Mouse (Mus musculus) layer of hippocampus, adult 18-20 months (tissue): Measurements from ENCODE around the gene Rnf43. TPM values are rescaled to one million over a fixed set of nuclear protein-coding genes. Genes with fewer than 3 reads are reported as not detected.

Experiments used
- DNase-seq, 2 experiments: peaks; one replicate each; pipeline ENCODE4 v3.0.0; 2022; ENCODE audit warnings: low spot score in 2 of 2
- total RNA-seq, 2 experiments: library from RNA; stranded (reverse); gene quantifications; 2 replicates each; pipeline ENCODE4 v1.2.3; 2021

Gene Rnf43
- total RNA-seq, 2 experiments from 2014 or later, result 2.5 to 3.1 TPM

GRCm38 (mm10) chr11:87744964-87745363 is 82.4 kb downstream of the Rnf43 start:
- DNase-seq, result no peak

GRCm38 (mm10) chr11:87745632-87746555 is 83.4 kb downstream of the Rnf43 start:
- DNase-seq, result no peak

- no peak for DNase-seq
Measured at GRCm38 (mm10) chr11:87747312-87747711, 84.8 kb downstream of the Rnf43 start.

GRCm38 (mm10) chr11:87747716-87748115 is 85.2 kb downstream of the Rnf43 start:
- peak; percentile 26 to 65 for DNase-seq

GRCm38 (mm10) chr11:87748132-87749119 is 85.9 kb downstream of the Rnf43 start:
- DNase-seq, result no peak

- DNase-seq, result no peak
Measured at GRCm38 (mm10) chr11:87749192-87750042, 86.9 kb downstream of the Rnf43 start.

- no peak for DNase-seq
Measured at GRCm38 (mm10) chr11:87750043-87750421, 87.5 kb downstream of the Rnf43 start.

GRCm38 (mm10) chr11:87750521-87750920 is 88.0 kb downstream of the Rnf43 start:
- DNase-seq, result no peak

- no peak for DNase-seq
Measured at GRCm38 (mm10) chr11:87751031-87751430, 88.5 kb downstream of the Rnf43 start.

- no peak for DNase-seq
Measured at GRCm38 (mm10) chr11:87751491-87751966, 89.0 kb downstream of the Rnf43 start.

- no peak for DNase-seq
Measured at GRCm38 (mm10) chr11:87752307-87752706, 89.8 kb downstream of the Rnf43 start.

GRCm38 (mm10) chr11:87753255-87753654 is 90.7 kb downstream of the Rnf43 start:
- DNase-seq, result no peak

- no peak for DNase-seq
Measured at GRCm38 (mm10) chr11:87753891-87754501, 91.5 kb downstream of the Rnf43 start.

GRCm38 (mm10) chr11:87754603-87755002 is 92.1 kb downstream of the Rnf43 start:
- DNase-seq, result no peak

- DNase-seq, result no peak
Measured at GRCm38 (mm10) chr11:87755360-87756017, 93.0 kb downstream of the Rnf43 start.

GRCm38 (mm10) chr11:87756251-87756820 is 93.8 kb downstream of the Rnf43 start:
- DNase-seq, result no peak

- no peak for DNase-seq
Measured at GRCm38 (mm10) chr11:87757001-87757954, 94.8 kb downstream of the Rnf43 start.
